Mouse (Mus musculus): ENCODE data around the gene Zmym1. TPM values are rescaled to one million over a fixed set of nuclear protein-coding genes. Genes with fewer than 3 reads are reported as not detected.
"Not testable (repeated sequence)": the region's sequence is repeated elsewhere in the genome, so short reads cannot be mapped to it uniquely, and the experiment has no call there.

Gene Zmym1
- 21.9 and 28.0 TPM in 2 replicates for total RNA-seq (2017)

DNA sequence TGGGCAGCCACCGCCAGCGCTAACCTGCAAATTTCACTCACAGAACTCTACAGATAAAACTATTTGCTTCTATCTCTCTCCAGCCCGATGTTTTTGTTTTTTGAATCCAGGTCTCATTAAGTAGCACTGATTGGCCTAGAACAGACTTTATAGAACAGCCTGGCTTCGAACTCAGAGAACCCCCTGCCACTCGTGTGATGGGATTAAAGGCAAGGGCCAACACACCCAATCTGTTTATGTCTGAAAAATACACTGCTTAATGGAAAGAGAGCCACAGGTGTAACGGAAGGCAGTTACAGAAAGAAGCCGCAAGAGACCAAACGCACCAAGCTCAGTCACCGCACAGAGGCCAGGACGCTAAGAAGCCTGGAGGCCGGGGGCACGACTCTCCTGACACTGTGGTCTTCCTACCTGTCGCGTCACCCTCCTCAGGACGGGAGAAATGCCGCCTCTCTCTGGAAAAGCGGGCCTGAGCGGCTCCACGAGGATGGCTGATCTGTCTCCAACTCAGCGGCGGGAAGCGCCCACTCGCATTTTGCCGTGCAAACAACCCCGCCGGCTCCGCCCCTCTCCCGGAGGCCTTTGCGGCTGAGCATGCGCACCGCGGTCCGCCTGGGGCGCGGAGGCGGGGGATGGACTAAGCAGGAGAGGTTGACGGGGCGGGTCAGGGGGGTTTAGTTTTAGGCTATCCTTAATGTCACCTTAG is at the start of gene Zmym1:
TSS of gene Zmym1 (minus strand) at position 568 of the 706 bp plus-strand sequence.
- ATAC-seq (replicated peaks in 1 of 2; ENCODE audit: insufficient read depth in 1 of 2, low FRiP score in 2 of 2, low TSS enrichment in 1 of 2, low read depth in 1 of 2, poor library complexity in 2 of 2, severe bottlenecking in 2 of 2) = peak; percentile 99

DNA sequence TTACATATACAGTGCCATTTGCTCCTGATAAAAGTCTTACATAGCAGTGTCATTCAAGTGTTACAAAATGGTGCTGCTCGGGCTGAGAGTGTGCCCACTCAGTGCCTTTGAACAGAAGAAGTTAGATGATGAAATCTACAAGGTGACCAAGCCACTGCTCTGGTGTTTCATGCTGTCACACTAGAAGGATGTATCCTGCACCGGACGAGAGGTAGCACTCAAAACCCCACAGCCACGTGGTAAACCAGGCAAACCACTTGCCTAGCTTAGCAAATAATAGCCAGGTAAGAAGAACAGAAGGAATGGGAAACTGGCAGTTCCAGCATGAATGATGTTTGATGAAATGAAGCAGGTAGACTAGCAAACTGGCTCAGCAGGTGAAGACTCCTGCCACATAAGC is 49.6 kb upstream of the Zmym1 start:
- no peak for ATAC-seq (replicated peaks in 1 of 2; ENCODE audit: insufficient read depth in 1 of 2, low FRiP score in 2 of 2, low TSS enrichment in 1 of 2, low read depth in 1 of 2, poor library complexity in 2 of 2, severe bottlenecking in 2 of 2)

DNA sequence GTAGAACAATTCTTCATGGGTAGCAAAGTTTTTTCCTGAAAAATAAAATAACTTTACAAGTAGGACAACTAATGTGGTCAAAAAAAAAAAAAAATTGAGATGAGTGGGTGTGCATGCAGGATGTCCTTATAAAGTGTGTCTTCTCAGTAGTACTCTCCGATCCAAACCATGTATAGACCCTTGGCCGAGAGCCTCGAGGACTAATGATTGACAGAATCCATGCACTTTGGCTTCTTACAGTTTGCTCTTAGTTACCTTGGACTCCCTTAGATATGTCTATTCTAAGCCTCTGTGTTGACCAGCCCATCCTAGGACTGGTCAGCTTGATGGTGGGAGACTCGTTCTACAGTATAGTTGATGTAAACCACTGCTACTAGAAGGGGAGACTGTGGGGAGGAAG is 46.6 kb upstream of the Zmym1 start:
- no peak for ATAC-seq (replicated peaks in 1 of 2; ENCODE audit: insufficient read depth in 1 of 2, low FRiP score in 2 of 2, low TSS enrichment in 1 of 2, low read depth in 1 of 2, poor library complexity in 2 of 2, severe bottlenecking in 2 of 2)

DNA sequence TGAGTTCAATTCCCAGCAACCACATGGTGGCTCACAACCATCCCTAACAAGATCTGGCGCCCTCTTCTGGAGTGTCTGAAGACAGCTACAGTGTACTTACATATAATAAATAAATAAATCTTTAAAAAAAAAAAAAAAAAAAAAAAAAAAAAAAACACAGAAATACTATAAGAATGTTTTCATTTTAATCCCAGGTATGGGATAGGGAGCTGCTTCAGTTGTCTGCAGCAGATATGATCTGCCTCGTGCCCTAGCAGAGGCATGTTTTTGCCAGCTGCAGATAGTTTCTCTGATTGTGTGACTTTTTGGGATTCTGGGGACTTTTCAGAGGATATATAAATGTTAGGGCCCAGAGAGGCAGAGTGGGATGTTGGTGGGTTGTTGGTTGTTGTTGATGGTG is 38.6 kb upstream of the Zmym1 start:
- ATAC-seq (replicated peaks in 1 of 2; ENCODE audit: insufficient read depth in 1 of 2, low FRiP score in 2 of 2, low TSS enrichment in 1 of 2, low read depth in 1 of 2, poor library complexity in 2 of 2, severe bottlenecking in 2 of 2) = not testable (repeated sequence)

DNA sequence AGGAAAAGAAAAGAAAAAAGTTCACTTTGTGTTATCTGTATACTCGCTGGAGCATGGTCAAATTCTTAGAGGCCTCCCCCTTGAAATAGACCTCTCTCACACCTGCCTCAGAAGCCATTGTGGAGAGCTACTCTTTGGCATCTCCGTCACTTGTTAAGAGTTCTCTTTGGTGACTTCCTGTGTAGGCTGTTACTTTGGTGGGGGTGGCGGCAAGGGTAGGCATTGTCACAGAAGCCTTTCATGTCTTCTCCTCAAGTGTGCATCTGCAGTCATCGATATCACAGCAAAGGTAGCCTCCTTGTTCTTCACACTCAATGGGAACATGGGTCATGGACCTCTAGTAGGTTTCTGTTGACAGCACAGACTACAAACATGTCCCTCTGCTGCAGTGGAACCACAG is 34.1 kb upstream of the Zmym1 start:
- ATAC-seq (replicated peaks in 1 of 2; ENCODE audit: insufficient read depth in 1 of 2, low FRiP score in 2 of 2, low TSS enrichment in 1 of 2, low read depth in 1 of 2, poor library complexity in 2 of 2, severe bottlenecking in 2 of 2) = no peak

DNA sequence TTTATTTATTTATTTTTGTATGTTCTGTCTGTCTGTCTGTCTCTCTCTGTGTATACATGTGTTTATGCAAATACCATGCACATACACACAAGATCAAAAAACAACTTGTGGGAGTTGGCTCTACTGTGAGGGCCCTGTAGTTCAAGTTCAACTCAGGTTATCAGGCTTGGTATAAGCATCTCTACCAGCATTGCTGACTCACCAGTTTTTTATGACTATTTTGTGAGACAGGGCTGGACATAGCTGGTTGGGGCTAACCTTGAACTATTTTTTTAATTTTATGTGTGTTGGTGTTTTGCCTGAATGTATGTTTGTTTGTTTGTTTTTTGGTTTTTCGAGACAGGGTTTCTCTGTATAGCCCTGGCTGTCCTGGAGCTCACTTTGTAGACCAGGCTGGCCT is 30.2 kb upstream of the Zmym1 start:
- ATAC-seq (replicated peaks in 1 of 2; ENCODE audit: insufficient read depth in 1 of 2, low FRiP score in 2 of 2, low TSS enrichment in 1 of 2, low read depth in 1 of 2, poor library complexity in 2 of 2, severe bottlenecking in 2 of 2) = no peak

DNA sequence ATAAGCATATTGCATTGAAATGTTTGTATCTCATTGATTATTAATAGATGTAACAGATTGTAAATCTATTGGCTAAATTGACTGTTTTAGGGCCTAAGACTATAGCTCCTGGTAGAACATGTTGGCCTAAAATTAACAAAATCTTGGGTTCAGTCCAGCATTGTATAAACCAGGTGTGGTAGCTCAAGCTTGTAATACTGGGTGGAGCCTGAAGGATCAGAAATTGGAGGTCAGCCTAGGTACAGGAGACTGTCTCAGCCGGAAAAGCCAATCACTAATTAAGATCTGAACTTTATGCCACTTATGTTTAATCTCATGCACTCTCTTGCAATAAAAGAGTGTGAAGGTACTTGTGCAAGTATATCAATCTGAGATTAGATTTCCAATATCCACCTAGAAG is 24.8 kb upstream of the Zmym1 start:
- no peak for ATAC-seq (replicated peaks in 1 of 2; ENCODE audit: insufficient read depth in 1 of 2, low FRiP score in 2 of 2, low TSS enrichment in 1 of 2, low read depth in 1 of 2, poor library complexity in 2 of 2, severe bottlenecking in 2 of 2)

DNA sequence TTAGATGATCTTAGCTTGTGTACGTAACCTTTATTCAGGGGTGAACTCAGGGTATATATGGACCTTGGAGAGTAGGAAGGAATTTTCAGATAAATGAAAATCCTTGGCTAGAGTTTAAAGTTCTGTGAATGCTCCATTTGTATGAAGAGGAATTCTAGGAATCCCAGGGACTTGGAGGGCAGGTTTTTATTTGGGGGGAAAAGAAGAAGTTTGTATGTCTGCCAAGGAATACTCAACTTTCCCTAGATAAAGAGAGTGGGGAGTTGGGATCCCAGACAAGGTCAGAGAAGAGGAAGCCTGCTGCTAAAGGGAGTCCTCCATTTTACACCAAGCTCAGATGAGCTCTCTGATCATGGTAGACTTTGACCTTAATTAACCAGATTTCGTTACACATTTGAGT is 22.2 kb upstream of the Zmym1 start:
- ATAC-seq (replicated peaks in 1 of 2; ENCODE audit: insufficient read depth in 1 of 2, low FRiP score in 2 of 2, low TSS enrichment in 1 of 2, low read depth in 1 of 2, poor library complexity in 2 of 2, severe bottlenecking in 2 of 2) = no peak

DNA sequence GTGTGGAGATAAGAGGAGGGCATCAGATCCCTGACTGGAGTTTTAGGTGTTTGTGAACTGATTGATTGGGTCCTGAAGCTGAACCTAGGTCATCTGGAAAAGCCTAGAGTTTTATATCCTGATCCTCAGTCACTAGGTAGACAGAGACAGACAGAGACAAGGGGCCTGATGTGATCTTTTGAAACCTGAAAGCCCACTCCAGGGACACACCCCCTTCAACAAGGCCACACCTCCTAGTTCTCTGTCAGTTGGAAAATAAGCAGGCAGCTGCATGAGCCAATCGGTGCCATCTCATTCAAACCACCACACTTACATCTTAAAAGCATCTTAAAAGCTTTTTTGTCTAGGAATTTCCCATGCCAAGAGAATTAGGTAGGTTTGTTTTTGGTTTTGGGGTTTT is 19.9 kb upstream of the Zmym1 start:
- ATAC-seq (replicated peaks in 1 of 2; ENCODE audit: insufficient read depth in 1 of 2, low FRiP score in 2 of 2, low TSS enrichment in 1 of 2, low read depth in 1 of 2, poor library complexity in 2 of 2, severe bottlenecking in 2 of 2) = no peak

DNA sequence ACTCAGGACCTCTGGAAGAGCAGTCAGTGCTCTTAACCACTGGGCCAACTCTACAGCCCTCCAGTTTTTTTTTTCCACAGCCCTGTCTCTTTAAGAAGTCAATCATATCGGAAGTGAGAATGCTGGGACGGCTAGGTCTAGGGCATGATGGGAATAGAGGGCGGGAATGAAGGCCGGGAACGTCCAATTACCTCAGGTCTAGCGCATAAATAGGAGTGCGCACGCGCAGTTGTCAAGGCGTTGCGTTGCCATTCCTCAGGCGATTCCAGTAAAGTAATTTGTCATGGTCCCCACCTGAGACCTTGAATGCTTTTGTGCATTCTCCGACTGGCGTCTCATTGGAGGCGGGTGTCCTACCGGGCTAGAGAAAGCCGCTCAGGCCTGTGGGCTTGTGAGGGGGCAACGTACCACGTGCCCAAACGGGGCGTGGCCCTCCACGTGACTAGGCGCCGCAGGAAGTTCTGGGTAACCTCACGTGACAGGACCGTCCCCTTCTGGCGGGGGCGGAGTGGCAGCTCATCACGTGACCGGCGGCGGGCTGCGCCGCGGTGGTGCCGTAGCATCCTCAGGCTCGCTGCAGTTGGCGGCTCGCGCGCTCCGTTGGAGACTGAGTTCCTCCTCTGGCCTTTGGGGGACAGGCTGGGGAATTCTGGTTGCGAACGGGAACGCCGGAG is 16.1 kb upstream of the Zmym1 start, which contains the start of gene Zmym6:
TSS of gene Zmym6 (plus strand) at position 509 of the 674 bp plus-strand sequence.
- peak; percentile 88 to 94 for ATAC-seq (replicated peaks in 1 of 2; ENCODE audit: insufficient read depth in 1 of 2, low FRiP score in 2 of 2, low TSS enrichment in 1 of 2, low read depth in 1 of 2, poor library complexity in 2 of 2, severe bottlenecking in 2 of 2)

DNA sequence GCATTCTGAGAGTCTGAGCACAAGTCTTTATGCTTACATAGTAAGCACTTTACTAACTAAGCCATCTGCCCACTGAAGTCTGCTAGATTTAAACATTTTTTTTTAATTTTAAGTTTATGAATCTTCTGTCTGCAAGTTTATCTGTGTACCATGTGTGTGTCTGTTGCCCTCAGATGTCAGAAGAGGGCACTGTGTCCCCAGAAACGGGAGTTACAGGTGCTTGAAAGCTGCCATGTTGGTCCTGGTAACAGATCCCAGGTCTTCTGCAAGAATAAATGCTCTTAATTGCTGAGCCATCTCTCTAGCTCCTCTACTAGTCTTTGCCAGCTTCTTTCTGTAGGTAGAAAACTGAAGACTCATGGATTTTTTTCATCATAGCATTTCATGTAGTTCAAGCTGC is 14.0 kb upstream of the Zmym1 start:
- ATAC-seq (replicated peaks in 1 of 2; ENCODE audit: insufficient read depth in 1 of 2, low FRiP score in 2 of 2, low TSS enrichment in 1 of 2, low read depth in 1 of 2, poor library complexity in 2 of 2, severe bottlenecking in 2 of 2) = no peak

DNA sequence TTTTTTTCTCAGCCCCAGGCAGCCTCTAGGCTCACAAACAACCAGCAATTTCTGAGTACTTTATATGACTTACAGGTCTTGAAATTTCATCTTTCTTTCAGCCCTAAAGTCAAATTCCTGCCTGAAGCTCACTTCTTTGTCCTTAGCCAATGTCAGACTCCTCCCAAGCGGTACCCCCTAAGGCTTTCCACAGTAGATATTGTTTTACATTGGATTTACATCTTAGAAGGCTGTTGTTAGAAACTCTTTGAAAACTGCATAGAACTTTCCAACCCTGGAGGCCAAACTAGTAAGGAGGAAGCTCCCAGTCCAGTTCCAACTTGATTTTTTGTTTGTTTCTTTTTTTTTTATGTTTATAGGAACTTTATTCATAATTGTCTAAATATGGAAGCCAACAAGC is 3.1 kb upstream of the Zmym1 start:
- ATAC-seq (replicated peaks in 1 of 2; ENCODE audit: insufficient read depth in 1 of 2, low FRiP score in 2 of 2, low TSS enrichment in 1 of 2, low read depth in 1 of 2, poor library complexity in 2 of 2, severe bottlenecking in 2 of 2) = no peak

DNA sequence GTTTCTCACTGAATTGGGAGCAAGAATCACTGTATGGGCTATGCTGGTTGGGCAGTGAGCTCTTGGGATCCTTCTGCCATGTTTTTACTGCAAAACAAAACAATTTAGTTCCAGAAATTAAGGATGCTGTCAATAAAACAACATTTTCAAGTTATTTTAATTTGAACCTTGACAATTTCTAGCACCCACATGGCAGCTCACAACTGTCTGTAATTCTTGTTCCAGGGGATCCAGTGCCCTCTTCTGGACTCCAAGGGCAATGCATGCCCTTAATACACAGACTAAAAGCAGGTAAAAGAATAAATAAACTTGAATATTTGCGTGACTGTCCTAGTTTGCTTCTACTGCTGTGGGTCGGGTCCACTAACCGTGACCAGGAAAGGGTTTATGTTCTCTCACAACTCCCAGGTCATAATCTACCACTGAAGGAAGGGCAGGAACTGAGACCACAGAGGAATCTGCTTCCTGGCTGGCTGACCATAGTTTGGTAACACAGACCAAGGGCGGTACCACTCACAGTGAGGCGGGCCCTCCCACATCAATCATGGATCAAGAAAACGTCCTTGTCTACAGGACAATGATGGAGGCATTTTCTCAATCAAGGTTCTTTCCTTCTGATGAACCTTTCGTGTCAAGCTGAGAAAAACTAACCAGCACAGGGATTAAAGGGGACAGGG is 6.3 kb downstream of the Zmym1 start:
- ATAC-seq (replicated peaks in 1 of 2; ENCODE audit: insufficient read depth in 1 of 2, low FRiP score in 2 of 2, low TSS enrichment in 1 of 2, low read depth in 1 of 2, poor library complexity in 2 of 2, severe bottlenecking in 2 of 2) = no peak

DNA sequence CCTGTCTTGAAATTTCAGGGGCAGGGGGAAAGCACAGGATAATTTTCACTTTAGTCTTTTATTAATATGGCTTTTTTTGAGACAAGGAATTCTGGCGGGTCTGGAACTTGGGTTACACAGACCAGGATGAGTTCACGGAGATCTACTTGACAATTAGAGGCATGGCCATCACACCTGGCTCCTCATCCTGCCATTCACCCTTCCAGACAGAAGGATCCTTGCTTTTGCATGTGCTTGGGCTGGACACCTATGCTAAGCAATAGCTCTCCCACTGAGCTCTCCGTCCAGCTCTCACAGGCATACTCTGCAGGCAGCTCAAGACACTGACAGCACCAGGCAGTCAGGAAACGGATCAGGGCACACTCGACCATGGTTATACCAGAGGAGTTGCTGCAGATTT is 7.9 kb downstream of the Zmym1 start:
- no peak for ATAC-seq (replicated peaks in 1 of 2; ENCODE audit: insufficient read depth in 1 of 2, low FRiP score in 2 of 2, low TSS enrichment in 1 of 2, low read depth in 1 of 2, poor library complexity in 2 of 2, severe bottlenecking in 2 of 2)

DNA sequence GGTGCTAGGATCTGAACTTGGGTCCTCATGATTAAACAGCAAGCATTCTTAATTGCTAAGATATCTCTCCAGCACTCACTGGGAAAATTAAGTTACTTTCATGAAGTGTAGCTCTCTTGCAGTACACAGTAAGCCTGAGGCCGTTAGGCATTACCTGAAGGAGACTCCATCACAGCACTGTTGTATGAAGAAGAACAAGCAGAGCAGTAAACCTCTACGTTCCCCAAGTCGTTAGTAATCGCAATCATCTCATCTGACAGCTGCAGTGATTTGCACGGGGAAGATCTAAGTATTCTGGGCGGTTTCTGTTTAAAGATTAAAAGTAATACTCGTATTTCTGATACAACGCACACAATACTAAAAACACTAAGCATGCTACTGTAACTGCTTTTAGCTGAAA is 9.8 kb downstream of the Zmym1 start:
- ATAC-seq (replicated peaks in 1 of 2; ENCODE audit: insufficient read depth in 1 of 2, low FRiP score in 2 of 2, low TSS enrichment in 1 of 2, low read depth in 1 of 2, poor library complexity in 2 of 2, severe bottlenecking in 2 of 2) = no peak

DNA sequence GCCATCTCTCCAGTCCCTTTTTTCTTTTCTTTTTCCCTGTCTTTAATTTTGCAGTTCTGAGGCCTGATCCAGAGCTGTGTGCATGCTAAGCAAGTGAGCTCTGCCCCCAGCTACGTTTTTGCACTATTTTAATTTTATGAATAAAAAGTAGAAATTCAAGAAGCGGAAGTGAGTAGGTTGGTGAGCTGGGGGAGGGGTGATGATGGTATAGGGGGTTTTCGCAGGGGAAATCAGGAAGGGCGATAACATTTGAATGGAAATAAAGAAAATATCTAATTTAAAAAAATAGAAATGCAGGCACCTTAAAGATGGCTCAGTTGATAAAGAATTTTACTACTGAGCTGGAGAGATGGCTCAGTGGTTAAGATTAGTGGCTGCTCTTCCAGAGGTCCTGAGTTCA is 17.4 kb downstream of the Zmym1 start:
- no peak for ATAC-seq (replicated peaks in 1 of 2; ENCODE audit: insufficient read depth in 1 of 2, low FRiP score in 2 of 2, low TSS enrichment in 1 of 2, low read depth in 1 of 2, poor library complexity in 2 of 2, severe bottlenecking in 2 of 2)

DNA sequence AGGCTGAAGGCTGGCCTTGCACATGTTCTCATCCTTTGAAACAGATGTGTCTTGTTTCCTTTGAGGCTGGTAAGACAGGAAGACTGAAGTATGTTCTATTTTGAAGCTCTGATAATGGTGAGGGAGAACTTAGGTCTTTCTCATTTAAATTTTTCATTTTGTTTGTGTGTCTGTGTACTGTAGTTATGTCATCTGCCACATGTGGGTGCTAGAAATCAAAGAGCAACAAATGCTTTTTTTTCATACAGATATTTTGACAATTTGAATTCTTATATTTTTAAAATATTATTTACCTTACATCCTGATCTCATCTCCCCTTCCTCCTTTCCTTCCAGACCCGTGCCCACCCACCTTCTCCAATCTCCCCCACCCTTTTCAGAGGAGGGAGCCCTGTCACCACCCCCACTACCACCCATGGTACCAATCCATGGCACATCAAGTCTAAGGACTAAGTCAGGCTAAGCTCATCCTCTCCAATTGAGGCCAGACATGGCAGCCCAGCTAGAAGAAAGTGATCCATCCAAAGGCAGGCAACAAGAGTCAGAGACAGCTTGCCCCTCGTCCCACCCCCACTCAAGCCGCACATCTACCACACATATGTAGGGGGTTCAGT is 21.0 kb downstream of the Zmym1 start:
- ATAC-seq (replicated peaks in 1 of 2; ENCODE audit: insufficient read depth in 1 of 2, low FRiP score in 2 of 2, low TSS enrichment in 1 of 2, low read depth in 1 of 2, poor library complexity in 2 of 2, severe bottlenecking in 2 of 2) = no peak

DNA sequence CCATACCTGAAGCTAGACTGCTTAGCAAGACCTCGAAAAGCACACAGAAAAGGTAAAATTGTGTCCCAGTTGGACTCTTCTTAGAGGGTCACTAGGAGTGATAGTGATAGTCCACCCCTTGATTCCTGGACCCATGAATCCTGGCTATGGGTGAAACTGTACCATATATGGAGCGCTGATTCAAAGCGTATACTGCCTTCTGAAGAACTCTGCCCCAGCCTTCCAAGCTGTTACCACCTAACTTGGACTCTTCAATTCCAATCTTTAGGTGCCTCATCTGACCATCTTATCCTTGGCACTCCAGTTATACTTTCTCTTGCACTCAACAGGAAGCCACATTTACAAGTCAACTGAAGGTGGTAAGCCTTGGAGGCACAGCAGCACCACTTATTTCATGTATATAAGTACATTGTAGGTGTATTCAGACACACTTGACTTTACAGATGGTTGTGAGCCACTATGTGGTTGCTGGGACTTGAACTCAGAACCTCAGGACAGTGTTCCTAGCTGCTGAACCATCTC is 22.1 kb downstream of the Zmym1 start:
- no peak for ATAC-seq (replicated peaks in 1 of 2; ENCODE audit: insufficient read depth in 1 of 2, low FRiP score in 2 of 2, low TSS enrichment in 1 of 2, low read depth in 1 of 2, poor library complexity in 2 of 2, severe bottlenecking in 2 of 2)

All from hematopoietic stem cell, adult 5-6 weeks (primary cell).